Mouse (Mus musculus) midbrain, postnatal 0 days (tissue): Measurements from ENCODE around the gene Srpk1. TPM values are rescaled to one million over a fixed set of nuclear protein-coding genes. Genes with fewer than 3 reads are reported as not detected.

Source experiments
- ATAC-seq: fragments of 200-750 bp; cut with Nextera tagmentation; 2 replicates; pipeline ENCODE4 v1.8.0; 2017; ENCODE audit warnings: moderate number of reproducible peaks, mild to moderate bottlenecking, moderate TSS enrichment, moderate library complexity; ENCODE audit not compliant: low FRiP score
- DNase-seq: peaks from one replicate; pipeline ENCODE4 v3.0.0-alpha.2; 2015; ENCODE audit warnings: low spot score
- H3K27ac ChIP-seq: fragments of 300-500 bp; sonication (generic); 2 replicates; pipeline ENCODE4 v1.5.1; 2014; ENCODE audit warnings: low read depth, mild to moderate bottlenecking, low read length, mixed read lengths
- H3K27me3 ChIP-seq: fragments of 300-500 bp; sonication (generic); 2 replicates; pipeline ENCODE4 v1.6.1; 2014; ENCODE audit warnings: low read length, control low read depth, mixed read lengths; ENCODE audit not compliant: insufficient read depth
- H3K36me3 ChIP-seq: fragments of 300-500 bp; sonication (generic); 2 replicates; pipeline ENCODE4 v1.6.1; 2014; ENCODE audit warnings: low read length, control low read depth, mixed read lengths; ENCODE audit not compliant: insufficient read depth
- H3K4me1 ChIP-seq: fragments of 300-500 bp; sonication (generic); 2 replicates; pipeline ENCODE4 v1.6.1; 2014; ENCODE audit warnings: mild to moderate bottlenecking, control low read depth, antibody characterized with exemption, low read length, mixed read lengths; ENCODE audit not compliant: insufficient read depth
- H3K4me2 ChIP-seq: fragments of 300-500 bp; sonication (generic); 2 replicates; pipeline ENCODE4 v1.6.1; 2014; ENCODE audit warnings: low read depth, mild to moderate bottlenecking, low read length, mixed read lengths; ENCODE audit not compliant: poor library complexity, severe bottlenecking
- H3K4me3 ChIP-seq: fragments of 300-500 bp; sonication (generic); 2 replicates; pipeline ENCODE4 v1.5.1; 2014; ENCODE audit warnings: low read depth, mild to moderate bottlenecking, low read length, moderate library complexity
- H3K9ac ChIP-seq: fragments of 300-500 bp; sonication (generic); replicated peaks from 2 replicates; pipeline ENCODE4 v1.6.1; 2014; ENCODE audit warnings: mild to moderate bottlenecking, low read length, moderate library complexity, mixed read lengths; ENCODE audit not compliant: poor library complexity, severe bottlenecking
- H3K9me3 ChIP-seq: fragments of 300-500 bp; sonication (generic); 2 replicates; pipeline ENCODE4 v1.6.1; 2016; ENCODE audit warnings: low read length, control low read depth
- CTCF ChIP-seq: IDR thresholded peaks from 2 replicates; pipeline ENCODE4 v1.5.1; 2016; ENCODE audit warnings: antibody characterized with exemption, mild to moderate bottlenecking
- WGBS: fragments of 180-500 bp; shearing (Covaris S2); extraction: QIAGEN DNeasy Blood & Tissue Kit; methylation state at CpG from one replicate; pipeline ENCODE4 v1.1.7; 2014; 5-methylcytosine and 5-hydroxymethylcytosine counted together
- microRNA-seq: library from miRNA; unstranded; fragments of <30 nt; microRNA quantifications from one replicate; pipeline ENCODE4, GENCODE M21; 2016; ENCODE audit warnings: borderline number of aligned reads
- polyA plus RNA-seq: library from polyadenylated mRNA; unstranded; fragments of >200 nt; fragmentation: Nextera tagmentation; extraction: Ambion mirVana; gene quantifications from 2 replicates; pipeline ENCODE4 v1.2.1, GENCODE M21; 2015
- total RNA-seq: library from RNA; depleted of rRNA; stranded (reverse); fragments of >200 nt; gene quantifications from 2 replicates; pipeline ENCODE4 v1.2.3, GENCODE M21; 2014; rRNA removed

The Srpk1 gene
- total and polyA plus RNA-seq, 2 experiments from 2014 or later = 58.1 to 80.7 TPM

- ATAC-seq (no peak), DNase-seq (no peak)
- Histone ChIP-seq H3K27me3 (no peaks in the 10 kb centered on the region), H3K9me3 (no peaks in the 10 kb centered on the region), H3K27ac (no peak overlapping the region), H3K9ac (no peak overlapping the region), H3K4me1 (no peaks in the 10 kb centered on the region), H3K4me3 (no peak overlapping the region), H3K36me3 (no peaks in the 10 kb centered on the region), H3K4me2 (no peak overlapping the region)
- WGBS = 75% methylated on average over 1 of the region's 1 CpGs
- no peak for TF ChIP-seq CTCF
Measured at GRCm38 (mm10) chr17:28546925-28547324, 75.6 kb downstream of the Srpk1 start.

- Histone ChIP-seq H3K27ac (no peak overlapping the region), H3K9ac (no peak overlapping the region), H3K4me1 (no peaks in the 10 kb centered on the region), H3K4me2 (no peak overlapping the region), H3K4me3 (no peak overlapping the region), H3K36me3 (no peaks in the 10 kb centered on the region), H3K27me3 (no peaks in the 10 kb centered on the region; the same call in 1 of the 2 replicates), H3K9me3 (peaks cover 18% of the 10 kb centered on the region)
- WGBS = 50% methylated on average over 12 of the region's 12 CpGs
- ATAC-seq (no peak), DNase-seq (no peak)
- 0 out of 2 replicates have a peak, but pooled peaks have one; percentile 2 for TF ChIP-seq CTCF
Measured at GRCm38 (mm10) chr17:28537881-28538280, 84.6 kb downstream of the Srpk1 start.

Small RNAs within 50 kb of the gene (microRNA-seq; reads per million reads assigned to microRNA genes)
- not detected for gene Mir6969

Other genes starting within 250 kb of the Srpk1 start
- gene Fkbp5, start 105.2 kb downstream of the Srpk1 start, total RNA-seq = 29.9 and 31.9 TPM in 2 replicates
- 19.9 and 22.5 TPM in 2 replicates for gene Fkbp5, start 105.2 kb downstream of the Srpk1 start, polyA plus RNA-seq
- gene Armc12, start 91.9 kb downstream of the Srpk1 start, total RNA-seq = not detected in 2 replicates
- gene Armc12, start 91.9 kb downstream of the Srpk1 start, polyA plus RNA-seq = not detected in 2 replicates
- gene Clpsl2, start 73.3 kb downstream of the Srpk1 start, total RNA-seq = not detected in 2 replicates
- gene Clpsl2, start 73.3 kb downstream of the Srpk1 start, polyA plus RNA-seq = not detected in 2 replicates
- gene Clps, start 61.9 kb downstream of the Srpk1 start, total RNA-seq = not detected in 2 replicates
- not detected in 2 replicates for gene Clps, start 61.9 kb downstream of the Srpk1 start, polyA plus RNA-seq
- gene Lhfpl5, start 47.1 kb downstream of the Srpk1 start, total RNA-seq = 22.8 and 28.6 TPM in 2 replicates
- gene Lhfpl5, start 47.1 kb downstream of the Srpk1 start, polyA plus RNA-seq = 21.0 and 25.5 TPM in 2 replicates
- gene Slc26a8, start 67.5 kb upstream of the Srpk1 start, total RNA-seq = 1.1 and 4.4 TPM in 2 replicates
- 1.7 and 1.8 TPM in 2 replicates for gene Slc26a8, start 67.5 kb upstream of the Srpk1 start, polyA plus RNA-seq
- 40.5 and 43.4 TPM in 2 replicates for gene Mapk14, start 68.6 kb upstream of the Srpk1 start, total RNA-seq
- 16.3 and 19.0 TPM in 2 replicates for gene Mapk14, start 68.6 kb upstream of the Srpk1 start, polyA plus RNA-seq
- gene AC170998.1, start 103.4 kb upstream of the Srpk1 start, total RNA-seq = 2.7 and 4.2 TPM in 2 replicates
- 1.8 and 3.2 TPM in 2 replicates for gene AC170998.1, start 103.4 kb upstream of the Srpk1 start, polyA plus RNA-seq
- gene Mapk13, start 146.6 kb upstream of the Srpk1 start, total RNA-seq = 0.66 and 1.5 TPM in 2 replicates
- 1.0 and 1.1 TPM in 2 replicates for gene Mapk13, start 146.6 kb upstream of the Srpk1 start, polyA plus RNA-seq
- 14.9 and 21.5 TPM in 2 replicates for gene Brpf3, start 178.4 kb upstream of the Srpk1 start, total RNA-seq
- 3.5 and 4.9 TPM in 2 replicates for gene Brpf3, start 178.4 kb upstream of the Srpk1 start, polyA plus RNA-seq
- 0.05 and 0.14 TPM in 2 replicates for gene Pnpla1, start 235.7 kb upstream of the Srpk1 start, total RNA-seq
- gene Pnpla1, start 235.7 kb upstream of the Srpk1 start, polyA plus RNA-seq = 0.07 TPM in 1 of 2 replicates, not detected in the other